In the genomic region with DNA sequence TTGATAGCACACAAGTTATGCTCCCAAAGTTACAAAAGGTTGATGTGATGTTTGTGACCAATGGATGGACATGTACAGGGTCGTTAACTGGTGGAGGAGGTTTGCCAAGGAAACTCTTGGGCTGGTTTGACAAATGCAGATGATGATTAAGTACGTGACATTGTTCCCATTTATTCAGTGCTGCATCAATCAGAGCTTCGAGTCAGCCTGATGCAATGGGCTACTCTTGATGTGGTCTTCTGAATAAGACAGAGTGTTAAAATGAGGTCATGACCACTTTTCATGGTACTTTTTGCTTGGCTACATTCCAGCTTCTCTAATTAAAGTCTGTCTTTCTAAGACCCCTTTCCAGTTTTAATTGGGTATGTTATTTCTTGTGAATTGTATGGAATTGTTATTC, we compare ENCODE assay signal across 22 mouse cellular contexts.
A peak's percentile ranks its signal among the peaks of the same experiment; 100 is the strongest.
DNase-seq lines count a peak whose midpoint lies in the region; ATAC-seq lines count a peak whose summit lies in the region.
"Had no signal": no experiment of that assay in that cellular context is flagged by ENCODE, and none has a peak within 500 bp of the region (broad histone marks: within the 10 kb centered on the region; RNA-seq: fewer than 3 reads in every experiment).

No protein-coding gene starts in this region.

- no peaks in the 10 kb centered on the region for H3K27me3 ChIP-seq in hindbrain, embryonic 12.5 days
- no peaks in the 10 kb centered on the region for H3K27me3 ChIP-seq in hindbrain, embryonic 16.5 days (replicated peaks; ENCODE audit: control insufficient read depth, insufficient read depth, low read length)
- H3K27me3 ChIP-seq in forebrain, embryonic 16.5 days (replicated peaks; ENCODE audit: control insufficient read depth, insufficient read depth, low read length), result no peaks in the 10 kb centered on the region
- H3K27me3 ChIP-seq: CH12.LX; embryonic facial prominence, embryonic 15.5 days; intestine, embryonic 15.5 days had no signal

- no peak overlapping the region for H3K4me3 ChIP-seq in hindbrain, embryonic 12.5 days
- no peak overlapping the region for H3K4me3 ChIP-seq in hindbrain, embryonic 16.5 days (ENCODE audit: low read length)
- H3K4me3 ChIP-seq in forebrain, embryonic 16.5 days (replicated peaks; ENCODE audit: low read length), result no peak overlapping the region
- H3K4me3 ChIP-seq: embryonic facial prominence, embryonic 15.5 days; heart, embryonic 10.5 days; intestine, embryonic 15.5 days; limb, embryonic 10.5 days; myocyte had no signal

- no peak overlapping the region for H3K9ac ChIP-seq in hindbrain, embryonic 12.5 days
- H3K9ac ChIP-seq in hindbrain, embryonic 16.5 days (ENCODE audit: low read depth, low read length), result no peak overlapping the region
- no peak overlapping the region for H3K9ac ChIP-seq in forebrain, embryonic 16.5 days (replicated peaks; ENCODE audit: low read depth, low read length)
- H3K9ac ChIP-seq: embryonic facial prominence, embryonic 15.5 days; hindbrain, embryonic 14.5 days; intestine, embryonic 15.5 days; liver, postnatal 0 days had no signal

- no peaks in the 10 kb centered on the region for H3K4me1 ChIP-seq in hindbrain, embryonic 12.5 days
- no peaks in the 10 kb centered on the region for H3K4me1 ChIP-seq in hindbrain, embryonic 16.5 days (ENCODE audit: control insufficient read depth, insufficient read depth, low read depth, low read length)
- no peaks in the 10 kb centered on the region for H3K4me1 ChIP-seq in forebrain, embryonic 16.5 days (replicated peaks; ENCODE audit: control insufficient read depth, insufficient read depth, low read length)
- H3K4me1 ChIP-seq: embryonic facial prominence, embryonic 15.5 days; heart, embryonic 10.5 days; intestine, embryonic 15.5 days; limb, embryonic 10.5 days had no signal

- peak; percentile 79 for ATAC-seq in hindbrain, embryonic 12.5 days (ENCODE audit: low FRiP score)
- no peak for ATAC-seq in hindbrain, embryonic 16.5 days
- ATAC-seq in forebrain, embryonic 16.5 days, result peak; percentile 85
- ATAC-seq: intestine, embryonic 15.5 days; liver, postnatal 0 days had no signal

- 36% methylated on average over 3 of the region's 3 CpGs for WGBS in hindbrain, embryonic 12.5 days
- WGBS in hindbrain, embryonic 16.5 days, result 26% methylated on average over 3 of the region's 3 CpGs
- 8% methylated on average over 3 of the region's 3 CpGs for WGBS in forebrain, embryonic 16.5 days

- no peak overlapping the region for H3K4me2 ChIP-seq in hindbrain, embryonic 12.5 days (replicated peaks)
- no peak overlapping the region for H3K4me2 ChIP-seq in hindbrain, embryonic 16.5 days (ENCODE audit: low read length)
- H3K4me2 ChIP-seq in forebrain, embryonic 16.5 days (ENCODE audit: low read length), result no peak overlapping the region
- H3K4me2 ChIP-seq: embryonic facial prominence, embryonic 15.5 days; hindbrain, embryonic 14.5 days; intestine, embryonic 15.5 days had no signal

- peak; percentile 61 for DNase-seq in Muller cell, postnatal 12 days (ENCODE audit: inconsistent ontology term)
- peak; percentile 33 for DNase-seq in embryo, embryonic 11 days
- DNase-seq in urinary bladder, adult 2 months (ENCODE audit: low spot score), result no peak
- no peak for DNase-seq in cerebellum, adult 9-11 months
- DNase-seq: adrenal gland, postnatal 25 days; cerebellum, adult 2 months; kidney, adult 9 months; kidney, postnatal 4 days; liver, postnatal 0 days; lung, postnatal 36 days; right cerebral cortex, adult 18-20 months; thymus, postnatal 14 days had no signal

- H3K27ac ChIP-seq in hindbrain, embryonic 12.5 days, result no peak overlapping the region
- H3K27ac ChIP-seq in hindbrain, embryonic 16.5 days (ENCODE audit: low read depth, low read length), result no peak overlapping the region
- no peak overlapping the region for H3K27ac ChIP-seq in forebrain, embryonic 16.5 days (ENCODE audit: low read length)
- H3K27ac ChIP-seq: embryonic facial prominence, embryonic 15.5 days; heart, embryonic 10.5 days; hindbrain, embryonic 14.5 days; intestine, embryonic 15.5 days; limb, embryonic 10.5 days had no signal

- H3K36me3 ChIP-seq in hindbrain, embryonic 12.5 days, result no peaks in the 10 kb centered on the region
- no peaks in the 10 kb centered on the region for H3K36me3 ChIP-seq in hindbrain, embryonic 16.5 days (ENCODE audit: control insufficient read depth, insufficient read depth, low read length)
- H3K36me3 ChIP-seq in forebrain, embryonic 16.5 days (ENCODE audit: control insufficient read depth, insufficient read depth), result no peaks in the 10 kb centered on the region
- H3K36me3 ChIP-seq: embryonic facial prominence, embryonic 15.5 days; heart, embryonic 10.5 days; intestine, embryonic 15.5 days; limb, embryonic 10.5 days had no signal

- H3K9me3 ChIP-seq in hindbrain, embryonic 12.5 days (replicated peaks), result no peaks in the 10 kb centered on the region
- no peaks in the 10 kb centered on the region for H3K9me3 ChIP-seq in hindbrain, embryonic 16.5 days (ENCODE audit: control insufficient read depth, low read length)
- no peaks in the 10 kb centered on the region for H3K9me3 ChIP-seq in forebrain, embryonic 16.5 days (ENCODE audit: control insufficient read depth, low read length)
- H3K9me3 ChIP-seq: embryonic facial prominence, embryonic 15.5 days; heart, embryonic 10.5 days; intestine, embryonic 15.5 days; limb, embryonic 10.5 days had no signal

Comparison
In these comparisons a context has a peak if more than half of its experiments do, and no peak if none do; other contexts are left out.
1. DNase-seq: peak in Muller cell, postnatal 12 days (single experiment) and embryo, embryonic 11 days (single experiment); none in urinary bladder, adult 2 months (single experiment) and cerebellum, adult 9-11 months (single experiment).